Mouse (Mus musculus): ENCODE data around the gene Magel2. TPM values are rescaled to one million over a fixed set of nuclear protein-coding genes. Genes with fewer than 3 reads are reported as not detected.

Magel2 gene
- not detected in 4 replicates for total RNA-seq (2023; ENCODE audit: inconsistent age)

DNA sequence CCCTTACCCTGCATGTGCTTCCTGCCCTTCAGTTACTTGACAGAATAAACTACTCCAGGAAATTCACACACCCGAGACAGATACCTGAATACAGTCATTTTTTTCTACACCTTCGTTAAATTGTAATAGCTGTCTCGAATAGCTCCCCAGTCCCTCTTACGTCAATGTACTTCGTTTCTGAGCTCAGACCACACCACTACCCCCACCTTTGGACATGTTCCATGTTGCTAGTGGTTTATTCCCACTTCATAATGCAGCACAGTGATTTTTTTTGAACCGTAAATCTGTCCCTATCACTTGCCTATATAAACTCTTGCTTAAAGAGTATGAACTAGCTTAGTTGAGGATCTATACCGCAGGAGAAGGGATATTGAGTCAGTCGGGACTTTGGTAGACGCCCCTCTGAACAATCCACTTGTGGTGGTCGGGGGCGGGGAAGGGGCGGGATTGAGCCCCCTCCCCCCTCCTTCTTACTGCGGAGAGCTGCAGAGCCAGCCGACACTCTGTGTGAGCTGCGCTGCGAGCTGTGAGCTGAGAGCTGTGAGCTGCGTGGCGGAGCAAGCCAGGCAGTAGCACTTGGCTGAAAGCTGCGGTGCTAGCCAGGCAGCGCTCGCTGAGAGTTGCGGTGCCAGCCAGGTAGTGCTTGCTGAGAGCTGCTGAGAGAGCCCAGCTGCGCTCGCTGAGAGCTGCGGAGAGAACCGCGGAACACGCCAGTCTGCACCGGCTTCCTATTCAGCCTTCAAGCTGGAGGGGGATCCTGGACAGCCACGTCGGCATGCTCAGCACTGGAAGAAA lies at the start of gene Magel2:
Magel2 (plus strand) TSS at position 501 of the 795 bp plus-strand sequence.

DNA sequence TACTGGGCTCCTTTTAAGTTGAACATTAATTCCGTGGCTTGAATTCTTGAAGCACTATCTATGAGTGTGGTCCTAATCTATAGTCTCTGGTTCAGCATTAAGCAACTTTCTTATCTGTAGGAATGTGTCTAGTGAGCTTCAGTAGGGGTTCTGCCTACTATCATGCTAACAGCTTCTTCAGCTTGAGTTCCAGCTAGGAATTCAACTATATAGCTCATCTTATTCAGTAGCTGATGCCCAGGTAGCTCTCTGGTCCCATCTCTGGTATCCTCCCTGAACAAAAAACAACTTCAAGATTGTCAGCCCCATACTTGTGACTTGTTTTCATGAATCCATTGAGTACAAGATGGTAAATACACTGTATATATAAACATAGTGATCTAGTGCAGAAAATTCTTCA lies 30.5 kb upstream of the Magel2 start, which contains the start of gene Ndn:
Ndn (plus strand) TSS at position 301 of the 400 bp plus-strand sequence.

DNA sequence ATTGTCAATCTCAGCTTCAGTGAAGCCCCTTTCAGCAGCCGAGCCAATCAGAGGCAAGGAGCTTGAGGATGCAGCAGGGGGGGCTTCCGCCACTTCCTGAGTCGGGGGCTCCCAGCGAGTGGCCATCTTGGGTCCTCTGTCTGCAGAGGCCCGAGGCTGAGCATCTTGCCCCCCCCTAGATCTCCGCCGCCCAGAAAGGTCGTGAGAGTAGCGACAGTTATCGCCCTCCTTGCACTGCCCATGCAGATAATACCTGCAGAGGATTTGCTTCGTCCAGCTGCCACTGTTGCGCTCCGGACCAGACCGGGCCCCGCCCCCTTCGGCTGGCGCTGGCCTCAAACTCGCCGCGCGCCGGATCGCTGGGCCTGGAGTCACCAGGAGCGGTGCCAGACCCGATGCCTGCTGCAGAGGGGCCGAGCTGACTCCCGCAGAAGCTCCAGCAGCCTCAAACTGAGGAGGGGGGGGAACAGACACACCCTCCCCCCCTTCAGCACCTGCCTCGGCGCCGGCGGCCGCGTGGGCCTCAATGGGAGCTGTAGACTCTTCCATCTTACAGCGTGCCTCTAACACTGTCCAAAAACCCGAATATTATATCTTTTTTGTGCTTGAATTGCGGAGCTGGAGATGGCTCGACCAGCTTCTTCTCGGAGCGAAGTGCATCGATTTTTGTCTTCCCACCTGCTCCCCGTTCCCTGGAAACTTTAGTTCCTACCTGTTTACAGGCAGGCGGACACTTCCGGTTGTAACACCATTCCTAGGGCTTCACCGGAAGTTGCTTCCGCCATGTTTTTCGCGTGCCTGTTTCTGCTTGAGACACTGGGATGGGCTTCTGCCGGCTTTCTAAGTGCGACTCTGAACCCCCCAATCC lies 42.9 kb downstream of the Magel2 start, which contains the start of gene Mkrn3:
Mkrn3 (minus strand) TSS at position 647 of the 868 bp plus-strand sequence.

Other genes starting within 250 kb of the Magel2 start
- not detected in 4 replicates for gene Ndn, start 30.4 kb upstream of the Magel2 start, total RNA-seq (2023; ENCODE audit: inconsistent age)
- 0.29 TPM in 1 of 4 replicates, not detected in the others for gene Mkrn3, start 43.1 kb downstream of the Magel2 start, total RNA-seq (2023; ENCODE audit: inconsistent age)
- gene Peg12, start 87.5 kb downstream of the Magel2 start, total RNA-seq (2023; ENCODE audit: inconsistent age) = 0.18 to 0.32 TPM in 2 of 4 replicates, not detected in the others